Mouse (Mus musculus): ENCODE data around the gene Zfp865. TPM values are rescaled to one million over a fixed set of nuclear protein-coding genes. Genes with fewer than 3 reads are reported as not detected.
A peak's percentile ranks its signal among the peaks of the same experiment; 100 is the strongest.

The Zfp865 gene
- polyA plus RNA-seq, 1 experiment = 21.3 TPM

DNA sequence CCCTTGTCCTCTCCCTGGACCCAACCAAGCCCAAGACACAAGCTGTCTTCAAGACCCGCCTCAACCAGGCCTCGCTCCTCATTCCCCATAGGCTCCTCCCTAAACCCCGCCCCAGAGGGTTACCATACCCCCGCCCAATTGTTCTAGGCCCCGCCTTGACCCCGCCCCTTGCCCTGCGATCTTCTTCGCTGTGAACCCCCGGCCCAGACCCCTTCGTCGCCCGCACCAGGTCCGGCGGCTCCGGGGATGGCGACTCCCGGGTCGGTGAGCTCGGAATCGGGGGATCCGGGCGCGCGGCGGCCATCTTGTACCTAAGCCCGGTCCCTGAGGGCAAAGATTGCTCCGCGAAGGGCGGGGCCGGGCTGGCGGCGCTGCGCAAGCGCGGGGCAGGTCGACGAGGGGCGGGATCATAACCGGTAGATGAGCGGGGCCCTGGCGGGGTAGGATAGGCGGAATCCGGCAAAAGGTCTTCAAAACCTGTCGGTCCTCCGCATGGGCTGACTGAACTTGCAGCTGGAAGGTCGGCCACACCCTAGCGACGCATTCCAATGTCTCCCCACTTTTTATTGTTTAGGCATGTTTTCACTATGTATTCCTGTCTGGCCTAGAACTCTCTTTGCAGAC, 18.0 kb downstream of the Zfp865 start, which contains the start of gene Zfp784:
Zfp784 (minus strand) TSS at position 338 of the 624 bp plus-strand sequence.
- under 1% methylated on average over 48 of the region's 48 CpGs for WGBS
- H3K36me3 ChIP-seq (ENCODE audit: control insufficient read depth, insufficient read depth, low read length) = no peaks in the 10 kb centered on the region
- peak; percentile 96 for DNase-seq

DNA sequence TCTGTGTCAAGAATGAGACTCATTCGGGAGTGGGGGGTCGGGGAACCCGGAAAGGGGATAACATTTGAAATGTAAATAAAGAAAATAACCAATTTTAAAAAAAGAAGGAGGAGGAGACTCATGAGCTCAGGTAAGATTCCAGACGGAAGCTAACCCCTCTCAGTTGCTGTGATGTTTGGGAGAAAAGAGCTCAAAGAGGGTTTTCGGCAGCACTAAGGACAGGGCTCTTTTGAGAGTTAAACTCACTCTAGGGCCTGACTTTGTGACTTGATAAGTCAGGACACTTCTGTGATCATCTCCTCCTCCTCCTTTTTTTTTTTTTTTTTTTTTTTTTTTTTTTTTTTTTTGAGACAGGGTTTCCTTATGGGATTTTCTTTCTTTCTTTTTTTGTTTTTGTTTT, 18.8 kb downstream of the Zfp865 start:
- TF ChIP-seq CTCF (conservative IDR thresholded peaks at IDR 0.05; ENCODE audit: insufficient read depth, insufficient read length, low read depth, low read length) (no peak), POLR2A (IDR thresholded peaks at IDR 0.05; ENCODE audit: low read depth, low read length) (no peak)
- no peaks in the 10 kb centered on the region for H3K36me3 ChIP-seq (ENCODE audit: control insufficient read depth, insufficient read depth, low read length)
- DNase-seq = no peak
- no peak overlapping the region for H3K4me3 ChIP-seq (ENCODE audit: insufficient read depth, low read depth, low read length)
- no peaks in the 10 kb centered on the region for H3K27me3 ChIP-seq (replicated peaks; ENCODE audit: control insufficient read depth, insufficient read depth, low read length)
- H3K4me1 ChIP-seq (ENCODE audit: control insufficient read depth, insufficient read depth, low read length) = peaks cover 3% of the 10 kb centered on the region; the same call in 1 of the 2 replicates
- WGBS = 13% methylated on average over 5 of the region's 5 CpGs
- no peak overlapping the region; the same call in 1 of the 2 replicates for H3K27ac ChIP-seq (ENCODE audit: insufficient read depth, low read depth, low read length)

More for the DNA sequence above, 18.0 kb downstream of the Zfp865 start, which contains the start of gene Zfp784:
- peak; percentile 56 for TF ChIP-seq POLR2A (IDR thresholded peaks at IDR 0.05; ENCODE audit: low read depth, low read length)
- no peak for TF ChIP-seq CTCF (conservative IDR thresholded peaks at IDR 0.05; ENCODE audit: insufficient read depth, insufficient read length, low read depth, low read length)
- Histone ChIP-seq H3K27ac (ENCODE audit: insufficient read depth, low read depth, low read length) (peak within 1 kb of the TSS; percentile 94), H3K4me1 (ENCODE audit: control insufficient read depth, insufficient read depth, low read length) (peaks cover 3% of the 10 kb centered on the region; the same call in 1 of the 2 replicates), H3K27me3 (replicated peaks; ENCODE audit: control insufficient read depth, insufficient read depth, low read length) (no peaks in the 10 kb centered on the region), H3K4me3 (ENCODE audit: insufficient read depth, low read depth, low read length) (peak within 1 kb of the TSS; percentile 73)

DNA sequence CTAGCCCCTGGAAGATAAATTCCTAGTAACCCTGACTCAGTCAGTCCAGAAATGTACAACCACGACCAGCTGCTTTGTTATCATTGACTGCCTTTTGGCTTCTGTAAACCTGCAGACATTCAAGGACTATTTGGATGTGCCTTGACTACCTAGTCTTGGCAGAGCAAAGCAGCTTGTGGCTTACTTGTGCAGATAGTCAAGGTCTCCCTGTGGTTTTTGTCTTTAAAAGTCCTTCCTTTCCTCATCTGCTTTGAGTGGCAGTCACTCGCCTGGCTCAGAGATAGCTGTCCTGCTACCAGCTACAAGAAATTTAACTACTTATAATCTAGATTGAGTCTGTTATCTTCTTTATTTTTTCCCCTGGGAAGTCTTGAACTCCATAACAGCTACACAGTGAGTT, 24.8 kb downstream of the Zfp865 start:
- H3K4me3 ChIP-seq (ENCODE audit: insufficient read depth, low read depth, low read length) = no peak overlapping the region
- H3K4me1 ChIP-seq (ENCODE audit: control insufficient read depth, insufficient read depth, low read length) = no peaks in the 10 kb centered on the region
- H3K27me3 ChIP-seq (replicated peaks; ENCODE audit: control insufficient read depth, insufficient read depth, low read length) = no peaks in the 10 kb centered on the region
- TF ChIP-seq CTCF (conservative IDR thresholded peaks at IDR 0.05; ENCODE audit: insufficient read depth, insufficient read length, low read depth, low read length) (no peak), POLR2A (IDR thresholded peaks at IDR 0.05; ENCODE audit: low read depth, low read length) (no peak)
- WGBS = 76% methylated on average over 2 of the region's 2 CpGs
- no peaks in the 10 kb centered on the region for H3K36me3 ChIP-seq (ENCODE audit: control insufficient read depth, insufficient read depth, low read length)
- no peak for DNase-seq
- H3K27ac ChIP-seq (ENCODE audit: insufficient read depth, low read depth, low read length) = no peak overlapping the region

DNA sequence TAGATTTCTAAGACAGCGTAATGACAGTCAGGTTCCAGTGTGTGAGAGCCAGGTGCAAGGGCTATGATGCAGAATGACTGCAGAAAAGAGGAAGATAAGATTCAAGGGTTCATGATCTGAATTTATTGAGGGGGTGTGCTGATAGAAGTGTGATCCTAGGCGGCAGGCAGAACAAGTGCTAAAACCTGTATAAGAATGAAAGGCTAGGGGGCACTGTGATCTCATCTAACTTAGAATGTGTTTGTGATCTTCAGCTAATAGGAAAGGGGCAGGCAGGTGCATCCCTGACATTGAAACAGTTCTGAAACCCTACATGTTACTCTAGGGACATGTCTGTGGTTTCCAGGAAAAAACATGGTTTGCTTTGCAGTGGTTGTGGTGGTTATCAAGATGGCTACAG, 25.9 kb downstream of the Zfp865 start:
- DNase-seq = no peak
- H3K27ac ChIP-seq (ENCODE audit: insufficient read depth, low read depth, low read length) = no peak overlapping the region
- no peaks in the 10 kb centered on the region for H3K27me3 ChIP-seq (replicated peaks; ENCODE audit: control insufficient read depth, insufficient read depth, low read length)
- no peaks in the 10 kb centered on the region for H3K36me3 ChIP-seq (ENCODE audit: control insufficient read depth, insufficient read depth, low read length)
- 72% methylated on average over 2 of the region's 2 CpGs for WGBS
- TF ChIP-seq POLR2A (IDR thresholded peaks at IDR 0.05; ENCODE audit: low read depth, low read length) (no peak), CTCF (conservative IDR thresholded peaks at IDR 0.05; ENCODE audit: insufficient read depth, insufficient read length, low read depth, low read length) (no peak)
- H3K4me1 ChIP-seq (ENCODE audit: control insufficient read depth, insufficient read depth, low read length) = peaks cover 3% of the 10 kb centered on the region; the same call in 1 of the 2 replicates
- no peak overlapping the region for H3K4me3 ChIP-seq (ENCODE audit: insufficient read depth, low read depth, low read length)

DNA sequence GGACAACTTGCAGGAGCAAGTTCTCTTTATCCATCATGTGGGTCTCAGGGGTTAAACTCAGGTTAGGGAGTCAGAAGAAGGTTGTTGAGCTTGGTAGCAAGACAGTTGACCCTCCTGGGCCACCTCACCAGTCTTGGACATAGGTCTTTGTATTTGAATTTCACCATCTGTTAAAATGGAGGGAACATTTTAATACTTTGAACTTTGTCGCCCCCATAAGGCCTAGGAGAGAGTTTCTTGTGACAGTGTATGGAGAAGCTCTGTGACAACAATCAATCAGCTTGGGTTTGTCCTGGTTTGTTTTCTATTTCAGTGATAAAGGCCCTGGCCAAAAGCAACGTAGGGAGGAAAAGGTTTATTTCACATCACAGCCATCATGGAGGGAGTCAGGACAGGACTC, 27.1 kb downstream of the Zfp865 start:
- Histone ChIP-seq H3K4me3 (ENCODE audit: insufficient read depth, low read depth, low read length) (no peak overlapping the region), H3K27me3 (replicated peaks; ENCODE audit: control insufficient read depth, insufficient read depth, low read length) (no peaks in the 10 kb centered on the region), H3K27ac (ENCODE audit: insufficient read depth, low read depth, low read length) (no peak overlapping the region), H3K36me3 (ENCODE audit: control insufficient read depth, insufficient read depth, low read length) (no peaks in the 10 kb centered on the region), H3K4me1 (ENCODE audit: control insufficient read depth, insufficient read depth, low read length) (peaks cover 3% of the 10 kb centered on the region; the same call in 1 of the 2 replicates)
- TF ChIP-seq CTCF (conservative IDR thresholded peaks at IDR 0.05; ENCODE audit: insufficient read depth, insufficient read length, low read depth, low read length) = 0 out of 2 replicates have a peak, but pooled peaks have one; percentile 2
- TF ChIP-seq POLR2A (IDR thresholded peaks at IDR 0.05; ENCODE audit: low read depth, low read length) = no peak
- 23% methylated on average over 2 of the region's 2 CpGs for WGBS
- DNase-seq = peak; percentile 67

DNA sequence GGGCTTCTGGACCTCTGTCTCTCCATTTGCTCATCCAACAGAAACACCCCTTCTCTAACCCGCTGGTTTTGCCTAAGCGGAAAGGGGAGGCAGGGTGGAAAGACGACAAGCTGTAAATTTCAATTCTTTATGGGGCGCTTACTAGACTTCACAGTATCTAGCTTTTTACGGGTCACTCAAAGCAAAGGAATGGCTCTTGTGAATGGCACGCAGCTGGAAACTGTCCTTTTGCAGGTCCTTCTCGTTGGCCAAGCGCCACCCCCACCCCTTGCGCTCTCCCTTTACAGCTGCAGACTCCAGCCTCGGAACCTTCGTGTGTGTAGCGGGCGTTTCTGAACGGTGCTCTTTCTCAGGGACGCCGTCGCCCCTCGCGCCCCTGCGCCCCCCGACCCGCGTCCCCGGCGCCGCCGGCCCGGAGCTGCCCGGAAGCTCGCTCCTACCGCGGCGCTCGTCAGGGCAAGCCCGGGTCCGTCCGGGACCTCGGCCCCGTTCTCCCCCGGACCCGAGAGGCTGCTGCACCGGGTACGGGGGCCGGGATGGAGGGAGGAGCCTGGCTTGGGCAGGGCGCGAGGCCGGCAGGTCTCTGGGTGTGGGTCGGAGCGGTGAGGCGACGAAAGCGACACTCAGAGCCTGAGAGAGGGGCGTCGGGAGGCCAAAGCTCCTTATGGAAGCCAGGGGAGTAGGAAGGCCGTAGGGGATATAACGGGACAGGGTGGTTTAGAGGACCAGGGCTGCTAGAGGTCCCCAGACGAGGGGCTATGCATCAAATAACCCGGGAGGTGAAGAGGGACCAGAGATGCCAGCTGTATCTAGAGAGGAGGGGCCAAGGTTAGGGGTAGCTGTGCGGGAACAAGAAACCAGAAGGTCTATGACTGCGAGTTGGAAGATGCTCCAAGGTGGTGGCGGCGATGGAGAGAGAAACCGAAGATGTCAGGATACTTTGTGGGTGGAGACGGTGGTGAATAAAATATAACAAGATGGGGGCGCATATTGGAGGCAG, 31.3 kb downstream of the Zfp865 start, which contains the start of gene Zfp580:
Zfp580 (plus strand) TSS at position 346 of the 1,000 bp plus-strand sequence.
- Histone ChIP-seq H3K4me3 (ENCODE audit: insufficient read depth, low read depth, low read length) (peak within 1 kb of the TSS; percentile 72), H3K4me1 (ENCODE audit: control insufficient read depth, insufficient read depth, low read length) (peaks cover 5% of the 10 kb centered on the region; the same call in 1 of the 2 replicates), H3K27ac (ENCODE audit: insufficient read depth, low read depth, low read length) (peak within 1 kb of the TSS; percentile 42), H3K36me3 (ENCODE audit: control insufficient read depth, insufficient read depth, low read length) (no peaks in the 10 kb centered on the region), H3K27me3 (replicated peaks; ENCODE audit: control insufficient read depth, insufficient read depth, low read length) (peaks cover 1% of the 10 kb centered on the region; the same call in 1 of the 2 replicates)
- WGBS = 1% methylated on average over 61 of the region's 65 CpGs
- peak; percentile 78 for DNase-seq
- TF ChIP-seq CTCF (conservative IDR thresholded peaks at IDR 0.05; ENCODE audit: insufficient read depth, insufficient read length, low read depth, low read length) = no peak
- TF ChIP-seq POLR2A (IDR thresholded peaks at IDR 0.05; ENCODE audit: low read depth, low read length) = peak; percentile 8
